Mouse (Mus musculus): ENCODE results near the gene Ppp6c. TPM values are rescaled to one million over a fixed set of nuclear protein-coding genes. Genes with fewer than 3 reads are reported as not detected.

The Ppp6c gene
- polyA plus RNA-seq, 1 experiment from 2014 or later = 76.8 TPM

Other genes with a start within 250 kb of the Ppp6c start
- gene Wdr38, start 229.0 kb downstream of the Ppp6c start, polyA plus RNA-seq (2015; fragmentation: Nextera tagmentation; extraction: Ambion mirVana) = 1.6 and 1.8 TPM in 2 replicates
- 122 and 132 TPM in 2 replicates for gene Arpc5l, start 221.1 kb downstream of the Ppp6c start, polyA plus RNA-seq (2015; fragmentation: Nextera tagmentation; extraction: Ambion mirVana)
- gene Rpl35, start 220.8 kb downstream of the Ppp6c start, polyA plus RNA-seq (2015; fragmentation: Nextera tagmentation; extraction: Ambion mirVana) = 740 and 763 TPM in 2 replicates
- 36.1 and 38.5 TPM in 2 replicates for gene Golga1, start 160.9 kb downstream of the Ppp6c start, polyA plus RNA-seq (2015; fragmentation: Nextera tagmentation; extraction: Ambion mirVana)
- gene Scai, start 35.7 kb downstream of the Ppp6c start, polyA plus RNA-seq (2015; fragmentation: Nextera tagmentation; extraction: Ambion mirVana) = 19.8 and 20.4 TPM in 2 replicates

Data from midbrain, embryonic 13.5 days (tissue).